Mouse (Mus musculus) lung, postnatal 0 days (tissue): ENCODE data around the gene Atg4a-ps. TPM values are rescaled to one million over a fixed set of nuclear protein-coding genes. Genes with fewer than 3 reads are reported as not detected.

Source experiments
- ATAC-seq: fragments of 200-750 bp; cut with Nextera tagmentation; 2 replicates; pipeline ENCODE4 v1.8.0; 2017; ENCODE audit warnings: moderate library complexity
- DNase-seq: peaks from one replicate; pipeline ENCODE4 v3.0.0-alpha.2; 2016; ENCODE audit warnings: low spot score
- H3K27ac ChIP-seq: fragments of 300-500 bp; sonication (generic); 2 replicates; pipeline ENCODE4 v1.5.1; 2014; ENCODE audit warnings: antibody characterized with exemption, mild to moderate bottlenecking, low read length, mixed read lengths
- H3K27me3 ChIP-seq: fragments of 300-500 bp; sonication (generic); replicated peaks from 2 replicates; pipeline ENCODE4 v1.6.1; 2014; ENCODE audit warnings: low read length, mixed read lengths; ENCODE audit not compliant: insufficient read depth
- H3K36me3 ChIP-seq: fragments of 300-500 bp; sonication (generic); 2 replicates; pipeline ENCODE4 v1.6.1; 2014; ENCODE audit warnings: low read length, mixed read lengths; ENCODE audit not compliant: insufficient read depth
- H3K4me1 ChIP-seq: fragments of 300-500 bp; sonication (generic); 2 replicates; pipeline ENCODE4 v1.6.1; 2014; ENCODE audit warnings: antibody characterized with exemption, low read depth, low read length, mixed read lengths; ENCODE audit not compliant: insufficient read depth
- H3K4me2 ChIP-seq: fragments of 300-500 bp; sonication (generic); replicated peaks from 2 replicates; pipeline ENCODE4 v1.6.1; 2014; ENCODE audit warnings: low read depth, mild to moderate bottlenecking, low read length, moderate library complexity, mixed read lengths
- H3K4me3 ChIP-seq: fragments of 300-500 bp; sonication (generic); 2 replicates; pipeline ENCODE4 v1.5.1; 2014; ENCODE audit warnings: low read depth, low read length
- H3K9ac ChIP-seq: fragments of 300-500 bp; sonication (generic); replicated peaks from 2 replicates; pipeline ENCODE4 v1.6.1; 2014; ENCODE audit warnings: low read depth, mild to moderate bottlenecking
- H3K9me3 ChIP-seq: fragments of 300-500 bp; sonication (generic); 2 replicates; pipeline ENCODE4 v1.6.1; 2016; ENCODE audit warnings: low read length, mixed read lengths
- CTCF ChIP-seq: IDR thresholded peaks from 2 replicates; pipeline ENCODE4 v1.5.1; 2016; ENCODE audit warnings: antibody characterized with exemption, mild to moderate bottlenecking
- EP300 ChIP-seq: IDR thresholded peaks from 2 replicates; pipeline ENCODE4 v1.6.1; 2016; ENCODE audit warnings: antibody characterized with exemption, mild to moderate bottlenecking, control low read depth
- WGBS: fragments of 180-500 bp; shearing (Covaris S2); extraction: QIAGEN DNeasy Blood & Tissue Kit; methylation state at CpG from one replicate; pipeline ENCODE4 v1.1.7; 2014; 5-methylcytosine and 5-hydroxymethylcytosine counted together
- polyA plus RNA-seq: library from polyadenylated mRNA; unstranded; fragments of >200 nt; fragmentation: Nextera tagmentation; extraction: Ambion mirVana; gene quantifications from 2 replicates; pipeline ENCODE4 v1.2.1, GENCODE M21; 2015

Gene Atg4a-ps
- polyA plus RNA-seq, 1 experiment from 2014 or later: 0.35 TPM

DNA sequence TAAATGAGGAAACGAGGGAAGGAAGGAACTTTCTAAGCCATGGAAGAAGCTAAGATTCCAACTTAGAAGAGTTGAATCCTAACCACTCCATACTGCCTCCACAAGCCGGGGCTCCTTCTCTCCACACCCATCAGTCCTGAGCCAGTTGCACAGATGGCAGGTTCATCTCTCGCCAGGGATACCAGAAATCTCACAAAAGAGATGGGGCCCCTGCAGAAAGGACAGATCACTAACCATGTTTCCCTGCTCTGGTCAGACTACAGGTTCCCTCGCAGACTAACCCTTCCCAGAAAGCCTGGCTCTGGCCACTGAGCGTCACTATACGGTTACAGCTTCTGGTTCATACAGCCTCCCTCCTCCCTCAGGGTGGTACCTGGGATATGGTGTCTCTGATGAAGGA is 3.8 kb upstream of the Atg4a-ps start:
- H3K36me3 ChIP-seq: no peaks in the 10 kb centered on the region
- no peak overlapping the region for H3K9ac ChIP-seq
- H3K4me3 ChIP-seq: no peak overlapping the region
- TF ChIP-seq CTCF: no peak
- no peak for TF ChIP-seq EP300
- no peaks in the 10 kb centered on the region for H3K27me3 ChIP-seq
- DNase-seq (no peak), ATAC-seq (no peak)
- no peaks in the 10 kb centered on the region for H3K9me3 ChIP-seq
- H3K27ac ChIP-seq: no peak overlapping the region
- H3K4me1 ChIP-seq: no peaks in the 10 kb centered on the region
- 88% methylated on average over 6 of the region's 6 CpGs for WGBS
- no peak overlapping the region for H3K4me2 ChIP-seq

DNA sequence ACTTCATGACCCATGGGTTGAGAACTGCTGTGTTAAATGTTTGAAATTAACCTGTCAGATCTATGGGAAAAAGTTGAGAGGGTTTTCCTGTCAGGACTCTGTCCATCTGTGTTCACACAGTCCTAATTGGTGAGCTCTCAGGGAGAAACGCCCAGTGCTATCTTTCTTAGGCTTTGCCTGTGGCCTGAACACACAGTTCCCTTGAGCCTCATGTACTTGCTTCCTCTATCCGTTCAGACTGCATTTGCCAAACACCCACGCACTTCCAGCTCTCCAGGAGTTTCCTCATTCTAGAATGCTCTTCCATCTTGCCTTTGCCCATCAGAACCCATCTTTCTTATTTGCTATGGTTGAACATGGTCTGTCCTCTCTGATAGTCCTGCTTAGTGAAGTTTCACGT is 2.6 kb upstream of the Atg4a-ps start:
- no peaks in the 10 kb centered on the region for H3K36me3 ChIP-seq
- 78% methylated on average over 4 of the region's 4 CpGs for WGBS
- no peak for DNase-seq

DNA sequence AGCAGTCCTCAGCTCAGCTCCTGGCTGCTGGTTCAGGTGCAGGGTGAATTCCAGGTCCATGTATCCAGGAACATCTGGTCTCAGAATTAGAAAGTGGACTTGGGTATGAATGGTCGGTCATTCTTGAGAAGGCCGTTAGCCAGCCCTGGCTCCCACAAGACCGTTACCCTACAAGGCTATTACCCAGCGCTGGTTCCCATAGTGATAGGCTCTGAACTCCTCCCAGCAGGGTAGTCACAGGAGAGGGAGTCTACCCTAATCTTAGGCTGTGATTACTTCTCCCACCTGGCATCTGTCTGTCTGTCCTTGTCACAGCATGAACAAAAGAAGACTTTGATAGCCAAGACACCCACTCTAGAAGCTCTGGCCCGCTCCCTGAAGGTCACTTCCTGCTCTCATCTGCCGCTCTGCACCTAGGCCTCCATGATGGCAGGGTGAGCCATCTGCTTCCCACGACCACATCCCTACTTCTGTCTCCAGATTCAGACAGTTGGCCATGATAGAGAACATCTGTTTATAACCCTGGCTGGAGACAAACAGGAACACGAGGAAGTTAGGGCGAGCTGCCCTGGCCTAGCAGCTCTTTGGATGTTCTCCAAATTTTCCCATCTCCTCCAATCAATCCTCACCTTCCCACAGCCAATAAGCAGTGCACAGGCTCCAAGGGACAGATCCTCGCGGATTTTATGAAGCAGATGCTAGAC is 1.4 kb upstream of the Atg4a-ps start:
- Histone ChIP-seq H3K27ac (no peak overlapping the region), H3K4me3 (no peak overlapping the region), H3K4me1 (no peaks in the 10 kb centered on the region), H3K9me3 (no peaks in the 10 kb centered on the region), H3K4me2 (no peak overlapping the region), H3K36me3 (no peaks in the 10 kb centered on the region), H3K27me3 (no peaks in the 10 kb centered on the region), H3K9ac (no peak overlapping the region)
- ATAC-seq (peak; percentile 72), DNase-seq (peak; percentile 71)
- TF ChIP-seq CTCF: no peak
- no peak for TF ChIP-seq EP300
- WGBS: 55% methylated on average over 11 of the region's 11 CpGs

More for the DNA sequence above, 2.6 kb upstream of the Atg4a-ps start:
- Histone ChIP-seq H3K4me3 (no peak overlapping the region), H3K4me1 (no peaks in the 10 kb centered on the region), H3K9me3 (no peaks in the 10 kb centered on the region), H3K27me3 (no peaks in the 10 kb centered on the region), H3K4me2 (no peak overlapping the region), H3K9ac (no peak overlapping the region), H3K27ac (no peak overlapping the region)
- no peak for ATAC-seq
- TF ChIP-seq EP300 (no peak), CTCF (no peak)

DNA sequence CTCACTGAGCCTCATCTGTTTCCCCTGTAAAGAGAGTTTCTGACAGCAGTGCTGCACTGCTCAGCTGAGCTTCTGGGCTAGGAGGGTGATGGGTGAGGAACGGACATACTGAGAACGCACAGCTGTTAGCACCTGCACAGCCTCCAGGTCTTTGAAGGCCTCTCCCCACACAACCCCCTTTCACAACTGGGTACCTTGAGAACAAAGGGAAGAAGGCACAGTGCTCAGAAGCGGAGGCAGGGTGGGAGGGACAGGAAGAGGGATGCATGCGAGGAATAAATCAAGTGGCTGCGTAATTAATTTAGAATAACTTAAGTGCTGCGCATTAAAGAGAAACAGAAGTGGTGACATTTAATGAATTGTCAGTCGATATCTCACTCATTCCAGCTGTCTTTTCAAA is 4.6 kb downstream of the Atg4a-ps start:
- Histone ChIP-seq H3K4me3 (no peak overlapping the region), H3K27me3 (no peaks in the 10 kb centered on the region), H3K36me3 (no peaks in the 10 kb centered on the region), H3K9ac (no peak overlapping the region), H3K27ac (no peak overlapping the region), H3K4me1 (no peaks in the 10 kb centered on the region), H3K9me3 (no peaks in the 10 kb centered on the region), H3K4me2 (no peak overlapping the region)
- TF ChIP-seq CTCF: no peak
- no peak for TF ChIP-seq EP300
- 42% methylated on average over 7 of the region's 7 CpGs for WGBS
- no peak for ATAC-seq
- DNase-seq: no peak

DNA sequence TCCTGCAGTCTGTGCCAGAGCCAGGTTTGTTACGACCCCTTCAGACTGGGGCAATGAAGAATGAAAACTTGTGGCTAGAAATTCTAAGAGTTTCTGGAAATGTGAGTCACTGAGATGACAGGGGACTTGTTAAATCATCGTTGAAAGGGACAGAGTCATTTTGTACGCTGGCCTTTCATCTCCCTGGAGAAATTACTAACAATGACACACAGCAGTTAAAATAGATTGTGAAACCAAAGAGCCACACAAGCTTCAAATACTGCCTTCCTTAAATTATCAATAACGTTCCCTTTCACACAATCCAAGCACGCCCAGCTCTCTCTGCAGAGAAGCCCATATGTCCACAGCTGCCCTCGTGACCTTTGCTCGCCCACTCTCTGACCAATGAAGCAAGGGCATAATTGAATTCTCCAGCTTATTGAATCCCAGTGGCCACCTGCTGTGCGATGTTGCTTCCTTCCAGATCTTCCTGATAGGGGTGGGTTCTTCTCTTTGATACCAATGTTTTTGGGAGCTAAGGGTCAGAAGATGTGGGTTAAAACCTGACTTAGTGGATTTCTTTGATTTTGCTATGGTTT is 5.6 kb downstream of the Atg4a-ps start:
- Histone ChIP-seq H3K27me3 (no peaks in the 10 kb centered on the region), H3K4me2 (no peak overlapping the region), H3K9ac (no peak overlapping the region), H3K27ac (no peak overlapping the region), H3K4me3 (no peak overlapping the region), H3K36me3 (no peaks in the 10 kb centered on the region), H3K9me3 (no peaks in the 10 kb centered on the region), H3K4me1 (no peaks in the 10 kb centered on the region)
- no peak for DNase-seq
- TF ChIP-seq CTCF (no peak), EP300 (no peak)
- ATAC-seq: no peak
- WGBS: 66% methylated on average over 8 of the region's 8 CpGs

DNA sequence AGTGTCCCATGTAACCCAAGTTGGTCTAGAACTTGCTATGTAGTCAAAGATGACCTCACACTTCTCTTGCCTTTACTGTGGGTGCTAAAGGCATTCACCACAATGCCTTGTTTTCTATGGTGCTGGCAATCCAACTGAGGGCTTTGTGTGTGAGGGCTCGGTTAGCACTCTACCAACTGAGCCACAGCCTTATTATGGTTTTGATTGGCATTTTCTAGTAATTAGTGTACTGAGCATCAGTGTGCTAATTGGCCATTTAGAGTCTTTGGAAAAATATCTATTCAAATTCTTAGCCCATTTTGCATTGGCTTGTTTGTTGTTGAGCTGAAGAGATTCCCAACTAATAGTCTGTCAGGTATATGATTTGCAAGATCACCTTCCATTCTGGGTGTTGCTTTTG is 8.2 kb downstream of the Atg4a-ps start:
- ATAC-seq (no peak), DNase-seq (no peak)
- H3K9ac ChIP-seq: no peak overlapping the region
- no peak for TF ChIP-seq EP300
- no peak for TF ChIP-seq CTCF
- H3K4me1 ChIP-seq: no peaks in the 10 kb centered on the region
- no peaks in the 10 kb centered on the region for H3K27me3 ChIP-seq
- WGBS: 86% methylated on average over 1 of the region's 1 CpGs
- no peaks in the 10 kb centered on the region for H3K36me3 ChIP-seq
- H3K4me2 ChIP-seq: no peak overlapping the region
- H3K9me3 ChIP-seq: no peaks in the 10 kb centered on the region
- no peak overlapping the region for H3K4me3 ChIP-seq
- H3K27ac ChIP-seq: no peak overlapping the region
